Mouse (Mus musculus): ENCODE results near the gene Vmn1r16. TPM values are rescaled to one million over a fixed set of nuclear protein-coding genes. Genes with fewer than 3 reads are reported as not detected.
"Not testable (repeated sequence)": the region's sequence is repeated elsewhere in the genome, so short reads cannot be mapped to it uniquely, and the experiment has no call there.

The Vmn1r16 gene
- polyA plus RNA-seq (2016; fragmentation: Nextera tagmentation; extraction: Ambion mirVana): not detected in 2 replicates

GRCm38 (mm10) chr6:57329394-57329793 lies at the start of gene Vmn1r16:
TSS of gene Vmn1r16 (minus strand) at chr6:57329494.
- no peak for ATAC-seq (ENCODE audit: insufficient number of reproducible peaks, insufficient read depth, low FRiP score, low TSS enrichment, low read depth)
- Histone ChIP-seq H3K9me3 (0 out of 2 replicates have a peak, but pooled peaks cover 4% of the 10 kb centered on the region), H3K4me2 (no peak within 1 kb of the TSS), H3K27me3 (no peaks in the 10 kb centered on the region), H3K36me3 (no peaks in the 10 kb centered on the region), H3K27ac (no peak within 1 kb of the TSS), H3K4me3 (replicated peaks) (no peak within 1 kb of the TSS), H3K4me1 (replicated peaks) (no peaks in the 10 kb centered on the region), H3K9ac (replicated peaks) (no peak within 1 kb of the TSS)
- 80% methylated on average over 3 of the region's 3 CpGs for WGBS

GRCm38 (mm10) chr6:57367496-57367895 lies 38.2 kb upstream of the Vmn1r16 start:
- Histone ChIP-seq H3K4me2 (no peak overlapping the region), H3K9me3 (no peaks in the 10 kb centered on the region), H3K9ac (replicated peaks) (no peak overlapping the region), H3K27ac (no peak overlapping the region), H3K4me1 (replicated peaks) (no peaks in the 10 kb centered on the region), H3K27me3 (no peaks in the 10 kb centered on the region), H3K36me3 (no peaks in the 10 kb centered on the region), H3K4me3 (replicated peaks) (no peak overlapping the region)
- no peak for ATAC-seq (ENCODE audit: insufficient number of reproducible peaks, insufficient read depth, low FRiP score, low TSS enrichment, low read depth)
- WGBS: 84% methylated on average over 1 of the region's 1 CpGs

- not testable (repeated sequence) for H3K4me3 ChIP-seq (replicated peaks); H3K36me3 ChIP-seq; ATAC-seq (ENCODE audit: insufficient number of reproducible peaks, insufficient read depth, low FRiP score, low TSS enrichment, low read depth); H3K27me3 ChIP-seq; H3K27ac ChIP-seq; H3K4me2 ChIP-seq; H3K9ac ChIP-seq (replicated peaks); H3K9me3 ChIP-seq; H3K4me1 ChIP-seq (replicated peaks)
- 92% methylated on average over 1 of the region's 1 CpGs for WGBS
These were observed 36.6 kb upstream of the Vmn1r16 start for GRCm38 (mm10) chr6:57365866-57366265.

GRCm38 (mm10) chr6:57363627-57364026 lies 34.3 kb upstream of the Vmn1r16 start, which contains the start of gene Vmn1r17:
TSS of gene Vmn1r17 (minus strand) at chr6:57363727.
- no peaks in the 10 kb centered on the region for H3K36me3 ChIP-seq
- H3K27ac ChIP-seq: no peak within 1 kb of the TSS
- no peak within 1 kb of the TSS for H3K4me2 ChIP-seq
- 90% methylated on average over 1 of the region's 1 CpGs for WGBS
- no peaks in the 10 kb centered on the region for H3K9me3 ChIP-seq
- ATAC-seq (ENCODE audit: insufficient number of reproducible peaks, insufficient read depth, low FRiP score, low TSS enrichment, low read depth): no peak
- H3K27me3 ChIP-seq: no peaks in the 10 kb centered on the region
- no peak within 1 kb of the TSS for H3K9ac ChIP-seq (replicated peaks)
- no peak within 1 kb of the TSS for H3K4me3 ChIP-seq (replicated peaks)
- no peaks in the 10 kb centered on the region for H3K4me1 ChIP-seq (replicated peaks)

- no peaks in the 10 kb centered on the region for H3K4me1 ChIP-seq (replicated peaks)
- H3K4me2 ChIP-seq: no peak overlapping the region
- H3K9me3 ChIP-seq: no peaks in the 10 kb centered on the region
- no peak for ATAC-seq (ENCODE audit: insufficient number of reproducible peaks, insufficient read depth, low FRiP score, low TSS enrichment, low read depth)
- no peak overlapping the region for H3K27ac ChIP-seq
- WGBS: 80% methylated on average over 2 of the region's 2 CpGs
- no peak overlapping the region for H3K9ac ChIP-seq (replicated peaks)
- H3K27me3 ChIP-seq: no peaks in the 10 kb centered on the region
- no peaks in the 10 kb centered on the region for H3K36me3 ChIP-seq
- no peak overlapping the region for H3K4me3 ChIP-seq (replicated peaks)
These were observed 27.6 kb upstream of the Vmn1r16 start for GRCm38 (mm10) chr6:57356864-57357263.

- ATAC-seq (ENCODE audit: insufficient number of reproducible peaks, insufficient read depth, low FRiP score, low TSS enrichment, low read depth): no peak
- Histone ChIP-seq H3K4me3 (replicated peaks) (no peak overlapping the region), H3K27me3 (no peaks in the 10 kb centered on the region), H3K36me3 (no peaks in the 10 kb centered on the region), H3K9ac (replicated peaks) (no peak overlapping the region), H3K4me2 (no peak overlapping the region), H3K4me1 (replicated peaks) (no peaks in the 10 kb centered on the region), H3K9me3 (no peaks in the 10 kb centered on the region), H3K27ac (no peak overlapping the region)
These were observed 3.1 kb downstream of the Vmn1r16 start for GRCm38 (mm10) chr6:57326176-57326575.

- Histone ChIP-seq H3K9me3 (no peaks in the 10 kb centered on the region), H3K4me2 (no peak overlapping the region), H3K27me3 (no peaks in the 10 kb centered on the region), H3K36me3 (no peaks in the 10 kb centered on the region), H3K4me3 (replicated peaks) (no peak overlapping the region), H3K9ac (replicated peaks) (no peak overlapping the region), H3K27ac (no peak overlapping the region), H3K4me1 (replicated peaks) (no peaks in the 10 kb centered on the region)
- ATAC-seq (ENCODE audit: insufficient number of reproducible peaks, insufficient read depth, low FRiP score, low TSS enrichment, low read depth): no peak
These were observed 50.3 kb downstream of the Vmn1r16 start for GRCm38 (mm10) chr6:57278952-57279351.

GRCm38 (mm10) chr6:57272517-57272916 lies 56.8 kb downstream of the Vmn1r16 start:
- ATAC-seq (ENCODE audit: insufficient number of reproducible peaks, insufficient read depth, low FRiP score, low TSS enrichment, low read depth): no peak
- no peaks in the 10 kb centered on the region for H3K36me3 ChIP-seq
- H3K4me2 ChIP-seq: no peak overlapping the region
- H3K27ac ChIP-seq: no peak overlapping the region
- no peaks in the 10 kb centered on the region for H3K9me3 ChIP-seq
- H3K27me3 ChIP-seq: no peaks in the 10 kb centered on the region
- no peak overlapping the region for H3K9ac ChIP-seq (replicated peaks)
- 0 out of 2 replicates have a peak, but pooled peaks cover 6% of the 10 kb centered on the region for H3K4me1 ChIP-seq (replicated peaks)
- H3K4me3 ChIP-seq (replicated peaks): no peak overlapping the region

- H3K27ac ChIP-seq: no peak overlapping the region
- H3K36me3 ChIP-seq: no peaks in the 10 kb centered on the region
- H3K4me1 ChIP-seq (replicated peaks): 0 out of 2 replicates have a peak, but pooled peaks cover 6% of the 10 kb centered on the region
- H3K9ac ChIP-seq (replicated peaks): no peak overlapping the region
- H3K4me2 ChIP-seq: no peak overlapping the region
- H3K9me3 ChIP-seq: no peaks in the 10 kb centered on the region
- no peak overlapping the region for H3K4me3 ChIP-seq (replicated peaks)
- no peaks in the 10 kb centered on the region for H3K27me3 ChIP-seq
- no peak for ATAC-seq (ENCODE audit: insufficient number of reproducible peaks, insufficient read depth, low FRiP score, low TSS enrichment, low read depth)
- WGBS: 61% methylated on average over 3 of the region's 3 CpGs
These were observed 57.4 kb downstream of the Vmn1r16 start for GRCm38 (mm10) chr6:57271881-57272280.

Other genes with a start within 250 kb of the Vmn1r16 start
- gene Vmn1r10, start 220.0 kb downstream of the Vmn1r16 start, polyA plus RNA-seq (2016; fragmentation: Nextera tagmentation; extraction: Ambion mirVana): not detected in 2 replicates
- gene Vmn1r11, start 196.0 kb downstream of the Vmn1r16 start, polyA plus RNA-seq (2016; fragmentation: Nextera tagmentation; extraction: Ambion mirVana): not detected in 2 replicates
- gene Vmn1r12, start 172.6 kb downstream of the Vmn1r16 start, polyA plus RNA-seq (2016; fragmentation: Nextera tagmentation; extraction: Ambion mirVana): not detected in 2 replicates
- gene Vmn1r13, start 126.2 kb downstream of the Vmn1r16 start, polyA plus RNA-seq (2016; fragmentation: Nextera tagmentation; extraction: Ambion mirVana): not detected in 2 replicates
- not detected in 2 replicates for gene Vmn1r14, start 97.8 kb downstream of the Vmn1r16 start, polyA plus RNA-seq (2016; fragmentation: Nextera tagmentation; extraction: Ambion mirVana)
- not detected in 2 replicates for gene Vmn1r15, start 71.5 kb downstream of the Vmn1r16 start, polyA plus RNA-seq (2016; fragmentation: Nextera tagmentation; extraction: Ambion mirVana)
- gene Vmn1r17, start 34.2 kb upstream of the Vmn1r16 start, polyA plus RNA-seq (2016; fragmentation: Nextera tagmentation; extraction: Ambion mirVana): not detected in 2 replicates
- not detected in 2 replicates for gene Vmn1r18, start 66.3 kb upstream of the Vmn1r16 start, polyA plus RNA-seq (2016; fragmentation: Nextera tagmentation; extraction: Ambion mirVana)
- not detected in 2 replicates for gene Vmn1r19, start 74.3 kb upstream of the Vmn1r16 start, polyA plus RNA-seq (2016; fragmentation: Nextera tagmentation; extraction: Ambion mirVana)
- not detected in 2 replicates for gene Vmn1r20, start 99.4 kb upstream of the Vmn1r16 start, polyA plus RNA-seq (2016; fragmentation: Nextera tagmentation; extraction: Ambion mirVana)
- 5.2 and 6.3 TPM in 2 replicates for gene Ppm1k, start 206.0 kb upstream of the Vmn1r16 start, polyA plus RNA-seq (2016; fragmentation: Nextera tagmentation; extraction: Ambion mirVana)